Mouse (Mus musculus): ENCODE measurements at regions not wholly inside any gene's neighbourhood (a gene's known extent, or its start where the extent isn't known, plus 50 kb on each side); places are given as distances from the start of the nearest gene placed in this dataset.
"Not testable (repeated sequence)": the region's sequence is repeated elsewhere in the genome, so short reads cannot be mapped to it uniquely, and the experiment has no call there.

DNA sequence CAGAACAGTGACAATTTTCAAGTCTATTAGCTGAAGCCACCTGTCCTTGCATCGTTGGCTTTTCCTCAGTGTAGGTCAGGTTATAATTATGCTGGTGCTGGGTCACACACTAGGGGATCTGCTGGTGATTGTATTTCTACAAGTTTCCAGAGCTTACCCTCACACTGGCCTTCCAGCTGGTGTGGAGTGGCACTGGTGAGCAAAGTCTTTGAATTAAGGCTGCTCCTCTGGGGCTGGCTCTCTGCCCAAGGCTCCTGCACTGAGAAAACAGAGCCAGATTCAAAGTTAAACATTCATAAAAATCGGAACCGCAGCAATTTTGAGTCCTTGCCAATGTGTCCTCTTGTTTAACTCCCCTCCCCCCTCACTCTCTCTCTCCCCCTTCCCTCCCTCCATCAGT lies 75.7 kb upstream of the Creb5 start:
- WGBS = 17% methylated on average over 3 of the region's 3 CpGs
- DNase-seq = no peak
- no peak overlapping the region for H3K4me3 ChIP-seq (replicated peaks; ENCODE audit: extremely low read depth, low read depth, low read length)
- peaks cover 8% of the 10 kb centered on the region for H3K4me1 ChIP-seq (ENCODE audit: control insufficient read depth, insufficient read depth, low read length)
- TF ChIP-seq POLR2A (IDR thresholded peaks at IDR 0.05; ENCODE audit: borderline replicate concordance, extremely low read depth, low read depth, low read length) (no peak), CTCF (IDR thresholded peaks at IDR 0.05; ENCODE audit: insufficient read depth, low read length) (no peak)

DNA sequence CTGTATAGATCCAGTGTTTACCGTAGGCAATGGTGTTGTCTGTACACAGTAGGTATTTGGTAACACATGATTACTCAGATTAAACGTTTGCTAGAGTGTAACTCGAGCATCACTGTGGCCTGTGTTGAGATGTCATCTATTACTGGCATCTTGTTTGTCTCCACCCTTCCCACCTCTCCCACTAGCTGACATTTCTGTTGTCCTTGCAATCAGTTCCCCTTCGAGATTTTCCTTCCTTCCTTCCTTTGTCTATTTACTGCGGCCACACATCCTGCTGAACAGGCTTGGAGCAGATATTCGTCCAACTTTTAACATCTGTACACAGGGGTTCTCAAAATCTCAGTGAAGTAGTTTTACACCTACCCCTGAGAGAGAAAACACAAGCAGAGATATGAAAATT lies 77.7 kb upstream of the Creb5 start:
- DNase-seq = no peak
- WGBS = 31% methylated on average over 6 of the region's 6 CpGs
- peaks cover 8% of the 10 kb centered on the region for H3K4me1 ChIP-seq (ENCODE audit: control insufficient read depth, insufficient read depth, low read length)
- TF ChIP-seq POLR2A (IDR thresholded peaks at IDR 0.05; ENCODE audit: borderline replicate concordance, extremely low read depth, low read depth, low read length) (no peak), CTCF (IDR thresholded peaks at IDR 0.05; ENCODE audit: insufficient read depth, low read length) (no peak)
- H3K4me3 ChIP-seq (replicated peaks; ENCODE audit: extremely low read depth, low read depth, low read length) = no peak overlapping the region

DNA sequence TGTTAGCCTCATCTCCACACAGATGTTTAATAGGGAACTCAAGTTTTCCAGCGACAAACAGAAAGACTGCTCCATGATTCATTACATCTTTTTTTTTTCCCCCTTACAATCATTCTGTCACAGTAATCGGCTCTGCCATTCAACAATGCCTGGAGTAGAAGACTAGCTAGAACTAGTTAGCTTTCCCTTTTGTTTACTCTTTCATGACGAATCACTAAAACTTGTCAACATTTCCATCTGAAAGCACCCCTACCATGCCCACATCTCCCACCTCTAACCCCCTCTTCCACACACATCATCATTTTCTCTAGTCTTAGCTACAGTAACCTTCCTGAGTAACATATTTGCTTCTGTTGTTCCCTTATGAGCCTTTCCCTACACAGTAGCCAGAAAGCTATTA lies 78.6 kb upstream of the Creb5 start:
- no peak for DNase-seq
- Histone ChIP-seq H3K4me3 (replicated peaks; ENCODE audit: extremely low read depth, low read depth, low read length) (no peak overlapping the region), H3K4me1 (ENCODE audit: control insufficient read depth, insufficient read depth, low read length) (peaks cover 8% of the 10 kb centered on the region)
- TF ChIP-seq POLR2A (IDR thresholded peaks at IDR 0.05; ENCODE audit: borderline replicate concordance, extremely low read depth, low read depth, low read length) (no peak), CTCF (IDR thresholded peaks at IDR 0.05; ENCODE audit: insufficient read depth, low read length) (no peak)
- 72% methylated on average over 3 of the region's 3 CpGs for WGBS

DNA sequence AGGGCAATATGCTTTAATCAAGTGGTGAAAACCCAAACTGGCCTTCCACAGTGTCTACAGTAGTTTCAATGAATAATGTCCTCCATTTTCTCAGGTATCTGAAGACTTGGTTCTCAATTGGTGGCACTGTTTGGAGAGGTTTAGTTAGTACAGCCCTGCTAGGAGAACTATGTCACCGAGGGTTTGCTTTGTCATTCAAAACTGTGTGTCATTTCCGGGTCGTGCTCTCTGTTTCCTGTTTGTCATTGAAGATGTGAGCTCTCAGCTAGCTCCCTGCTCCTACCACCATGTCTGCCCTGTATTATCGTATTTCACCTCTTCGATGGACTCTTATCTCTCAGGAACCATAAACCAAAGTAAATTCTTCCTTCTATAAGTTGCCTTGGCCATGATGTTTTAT lies 79.3 kb upstream of the Creb5 start:
- peaks cover 8% of the 10 kb centered on the region for H3K4me1 ChIP-seq (ENCODE audit: control insufficient read depth, insufficient read depth, low read length)
- H3K4me3 ChIP-seq (replicated peaks; ENCODE audit: extremely low read depth, low read depth, low read length) = no peak overlapping the region
- 52% methylated on average over 5 of the region's 5 CpGs for WGBS
- TF ChIP-seq POLR2A (IDR thresholded peaks at IDR 0.05; ENCODE audit: borderline replicate concordance, extremely low read depth, low read depth, low read length) = no peak
- no peak for TF ChIP-seq CTCF (IDR thresholded peaks at IDR 0.05; ENCODE audit: insufficient read depth, low read length)
- no peak for DNase-seq

DNA sequence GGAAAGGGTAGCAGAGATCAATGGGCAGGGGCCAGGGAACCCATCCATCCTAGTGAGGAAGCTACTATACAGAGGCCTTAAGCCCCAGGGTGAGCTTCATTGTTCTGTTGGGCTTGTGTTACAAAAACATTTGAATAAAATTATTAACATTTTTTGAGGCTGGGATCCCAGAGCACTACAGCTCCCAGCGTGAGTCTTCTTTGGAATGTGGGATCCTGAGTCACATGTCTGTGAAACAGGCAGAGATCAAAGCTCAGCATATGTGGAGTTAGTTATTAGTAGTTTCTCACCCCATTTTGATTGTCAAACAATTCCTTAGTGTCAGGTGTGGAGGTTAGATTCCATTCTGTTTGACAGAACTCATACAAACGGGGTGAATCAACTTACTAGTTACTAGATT lies 79.7 kb upstream of the Creb5 start:
- no peak for TF ChIP-seq POLR2A (IDR thresholded peaks at IDR 0.05; ENCODE audit: borderline replicate concordance, extremely low read depth, low read depth, low read length)
- no peak for TF ChIP-seq CTCF (IDR thresholded peaks at IDR 0.05; ENCODE audit: insufficient read depth, low read length)
- Histone ChIP-seq H3K4me1 (ENCODE audit: control insufficient read depth, insufficient read depth, low read length) (peaks cover 8% of the 10 kb centered on the region), H3K4me3 (replicated peaks; ENCODE audit: extremely low read depth, low read depth, low read length) (no peak overlapping the region)
- no peak for DNase-seq
- WGBS = 72% methylated on average over 2 of the region's 2 CpGs

DNA sequence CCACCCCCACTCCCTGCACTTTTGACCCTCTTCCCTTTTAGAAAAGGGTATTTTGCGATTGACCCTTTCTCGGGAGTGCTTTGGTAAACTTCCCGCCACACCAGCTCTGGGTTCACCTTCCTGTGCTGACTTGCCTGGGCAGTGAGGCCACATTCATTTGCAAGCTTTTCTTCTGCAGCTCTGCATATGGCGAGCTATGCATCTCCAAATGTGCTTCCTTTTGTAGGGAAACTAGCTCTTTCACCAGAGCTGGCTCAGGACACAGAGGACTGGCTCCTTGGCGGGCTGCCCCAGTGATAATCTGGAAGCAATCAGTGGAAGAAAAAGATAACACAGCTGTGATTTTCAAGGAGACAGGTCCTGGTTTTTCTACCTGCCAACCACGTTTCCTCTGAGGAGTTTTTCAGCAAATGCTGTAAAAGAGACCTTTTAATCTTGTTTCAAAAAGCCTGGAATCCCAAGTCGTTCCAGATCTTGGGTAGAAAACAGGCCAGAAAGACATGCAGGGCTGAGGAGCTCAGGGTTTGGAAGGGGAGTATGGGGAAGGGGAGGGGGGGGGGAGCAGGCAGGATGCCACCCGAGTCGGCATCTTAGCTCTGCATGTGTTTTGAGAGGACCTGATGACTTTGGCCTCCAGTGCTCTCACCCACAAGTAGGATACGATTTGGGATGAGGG lies 85.7 kb upstream of the Creb5 start:
- H3K4me3 ChIP-seq (replicated peaks; ENCODE audit: extremely low read depth, low read depth, low read length) = no peak overlapping the region
- no peak for DNase-seq
- WGBS = 27% methylated on average over 10 of the region's 10 CpGs
- H3K4me1 ChIP-seq (ENCODE audit: control insufficient read depth, insufficient read depth, low read length) = peaks cover 3% of the 10 kb centered on the region; the same call in 1 of the 2 replicates
- TF ChIP-seq CTCF (IDR thresholded peaks at IDR 0.05; ENCODE audit: insufficient read depth, low read length) = no peak
- TF ChIP-seq POLR2A (IDR thresholded peaks at IDR 0.05; ENCODE audit: borderline replicate concordance, extremely low read depth, low read depth, low read length) = no peak

DNA sequence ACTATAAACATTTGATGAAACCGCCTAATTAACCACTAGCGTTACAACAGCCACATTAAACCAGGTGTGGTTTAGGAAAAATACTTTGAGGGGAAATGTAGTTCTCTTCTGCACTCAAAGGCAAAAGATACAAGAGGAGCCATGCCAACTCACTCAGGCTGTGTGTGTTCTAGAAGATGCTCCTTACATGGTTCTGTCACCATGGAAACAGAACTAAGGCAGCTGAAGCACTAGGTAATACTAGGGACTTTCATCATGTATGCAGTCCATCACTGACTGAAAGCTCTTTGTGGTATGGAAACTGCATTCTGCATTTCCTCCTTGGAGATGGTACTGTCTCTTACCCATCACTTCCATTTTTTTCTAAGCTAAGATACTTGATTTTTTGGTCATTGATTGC lies 87.6 kb upstream of the Creb5 start:
- TF ChIP-seq CTCF (IDR thresholded peaks at IDR 0.05; ENCODE audit: insufficient read depth, low read length) = no peak
- no peak for TF ChIP-seq POLR2A (IDR thresholded peaks at IDR 0.05; ENCODE audit: borderline replicate concordance, extremely low read depth, low read depth, low read length)
- Histone ChIP-seq H3K4me1 (ENCODE audit: control insufficient read depth, insufficient read depth, low read length) (peaks cover 3% of the 10 kb centered on the region; the same call in 1 of the 2 replicates), H3K4me3 (replicated peaks; ENCODE audit: extremely low read depth, low read depth, low read length) (no peak overlapping the region)
- 95% methylated on average over 2 of the region's 2 CpGs for WGBS
- DNase-seq = no peak

DNA sequence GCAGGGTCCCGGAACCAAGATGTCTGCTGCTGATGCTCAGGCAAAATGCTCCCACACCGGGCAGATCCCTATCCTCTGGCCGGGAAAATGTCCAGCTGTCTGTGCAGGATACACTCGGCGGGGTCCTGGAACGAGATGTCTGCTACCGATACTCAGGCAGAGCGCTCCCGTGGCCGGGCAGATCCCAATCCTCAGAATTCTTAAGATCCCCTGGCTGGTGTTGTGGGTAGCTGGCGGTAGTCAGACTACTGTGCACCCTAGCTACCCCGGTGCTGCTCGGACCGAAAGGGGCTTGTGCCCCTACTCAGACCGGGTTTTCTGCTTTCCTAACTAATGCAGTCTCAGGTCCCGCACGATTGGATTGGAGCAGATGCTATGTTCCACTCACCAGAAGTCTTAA lies 104.9 kb upstream of the Creb5 start:
- 94% methylated on average over 17 of the region's 17 CpGs for WGBS
- not testable (repeated sequence) for H3K4me3 ChIP-seq (replicated peaks; ENCODE audit: extremely low read depth, low read depth, low read length)

DNA sequence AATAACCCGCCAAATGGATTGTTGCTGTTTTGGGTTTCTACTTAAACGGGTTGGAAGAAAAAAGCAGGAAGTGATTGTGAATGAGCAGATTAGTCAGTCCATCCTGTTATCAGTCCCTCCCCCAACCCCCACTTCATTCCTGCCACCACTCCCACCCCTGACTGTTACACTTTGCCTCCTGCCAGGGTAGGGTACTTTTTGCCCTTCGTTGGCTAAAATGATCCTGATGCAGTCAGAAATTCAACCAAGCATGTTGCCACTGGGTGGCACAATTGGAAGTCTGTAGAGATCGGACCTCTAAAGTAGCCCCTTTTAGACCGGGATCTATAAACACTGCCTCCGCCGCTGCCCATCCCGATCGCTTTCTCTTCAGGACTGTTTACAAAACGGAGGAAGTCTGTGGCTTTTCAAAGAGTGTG lies 96.0 kb upstream of the Jazf1 start:
- Histone ChIP-seq H3K4me1 (ENCODE audit: control insufficient read depth, insufficient read depth, low read length) (0 out of 2 replicates have a peak, but pooled peaks cover 2% of the 10 kb centered on the region), H3K4me3 (replicated peaks; ENCODE audit: extremely low read depth, low read depth, low read length) (no peak overlapping the region)
- no peak for TF ChIP-seq CTCF (IDR thresholded peaks at IDR 0.05; ENCODE audit: insufficient read depth, low read length)
- no peak for TF ChIP-seq POLR2A (IDR thresholded peaks at IDR 0.05; ENCODE audit: borderline replicate concordance, extremely low read depth, low read depth, low read length)
- 9% methylated on average over 10 of the region's 10 CpGs for WGBS
- DNase-seq = no peak

More for the DNA sequence above, 104.9 kb upstream of the Creb5 start:
- DNase-seq; H3K4me1 ChIP-seq (ENCODE audit: control insufficient read depth, insufficient read depth, low read length): not testable (repeated sequence)

DNA sequence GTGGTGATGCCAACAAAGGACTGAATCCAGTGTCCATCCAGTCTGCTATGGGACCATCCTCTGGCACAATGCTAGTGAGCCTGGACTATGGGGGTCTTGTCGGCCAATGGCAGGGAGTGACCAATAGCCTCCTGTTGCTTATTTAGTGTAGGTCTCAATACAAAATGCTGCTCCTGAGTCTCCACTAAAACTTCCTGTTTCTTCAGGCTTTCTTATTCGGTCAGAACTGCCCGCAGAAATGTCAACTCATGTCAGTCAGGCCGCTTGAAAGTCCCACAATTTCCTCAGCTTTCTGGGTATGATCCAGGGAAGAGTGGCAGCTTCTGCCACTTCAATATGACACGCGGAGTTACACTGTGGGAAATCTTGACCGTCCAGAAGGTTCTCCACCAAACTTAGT lies 94.7 kb upstream of the Jazf1 start:
- no peak for DNase-seq
- WGBS = 74% methylated on average over 7 of the region's 7 CpGs
- no peak for TF ChIP-seq POLR2A (IDR thresholded peaks at IDR 0.05; ENCODE audit: borderline replicate concordance, extremely low read depth, low read depth, low read length)
- no peak for TF ChIP-seq CTCF (IDR thresholded peaks at IDR 0.05; ENCODE audit: insufficient read depth, low read length)
- Histone ChIP-seq H3K4me3 (replicated peaks; ENCODE audit: extremely low read depth, low read depth, low read length) (no peak overlapping the region), H3K4me1 (ENCODE audit: control insufficient read depth, insufficient read depth, low read length) (0 out of 2 replicates have a peak, but pooled peaks cover 2% of the 10 kb centered on the region)
